Mouse (Mus musculus) kidney, adult 11 months (tissue): ENCODE data around the gene Flywch2.
"Not testable (repeated sequence)": the region's sequence is repeated elsewhere in the genome, so short reads cannot be mapped to it uniquely, and the experiment has no call there.

ENCODE experiments used
- DNase-seq: peaks from one replicate; pipeline ENCODE4 v3.0.0; 2022

Gene Flywch2

DNA sequence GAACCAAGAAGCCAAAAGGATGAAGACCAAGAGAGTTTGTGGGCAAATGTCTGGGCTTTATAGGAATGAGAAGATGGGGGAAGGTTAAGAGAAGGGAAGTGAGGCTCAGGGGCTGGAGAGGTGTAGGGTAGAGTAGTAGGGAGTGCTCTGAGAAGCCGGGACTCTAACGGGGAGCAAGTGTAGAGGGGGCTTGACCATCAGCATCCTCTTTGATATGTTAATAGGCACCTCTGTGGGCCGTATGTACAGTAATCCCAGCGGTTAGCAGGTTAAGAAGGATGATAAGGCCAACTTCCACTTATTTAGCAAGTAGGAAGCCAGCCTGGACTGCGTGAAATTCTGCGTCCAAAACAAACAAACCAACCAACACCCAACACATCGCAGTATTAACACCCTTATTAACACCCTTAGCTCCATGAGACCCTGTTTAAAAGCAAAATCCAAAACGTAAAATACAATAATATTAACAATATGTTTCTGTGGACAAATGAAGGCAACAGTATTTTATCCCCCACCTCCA is 3.9 kb upstream of the Flywch2 start:
- no peak for DNase-seq

DNA sequence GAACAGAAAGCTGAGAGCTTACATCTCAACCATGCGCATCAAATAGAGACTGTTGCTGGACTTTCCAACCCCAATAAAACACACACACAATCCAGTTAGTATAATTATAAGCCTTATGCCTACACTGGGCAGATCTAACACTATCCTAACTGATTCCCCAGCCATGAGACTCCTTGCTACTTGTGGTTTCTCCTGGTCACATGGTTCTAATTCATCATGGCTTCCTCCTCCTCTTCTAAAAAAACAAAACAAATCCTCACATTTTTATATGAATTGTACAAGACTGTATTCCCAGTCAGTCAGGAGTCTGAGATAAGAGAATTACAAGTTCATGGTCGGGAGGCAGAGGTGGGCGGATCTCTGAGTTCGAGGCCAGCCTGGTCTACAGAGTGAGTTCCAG is 3.1 kb upstream of the Flywch2 start:
- no peak for DNase-seq

DNA sequence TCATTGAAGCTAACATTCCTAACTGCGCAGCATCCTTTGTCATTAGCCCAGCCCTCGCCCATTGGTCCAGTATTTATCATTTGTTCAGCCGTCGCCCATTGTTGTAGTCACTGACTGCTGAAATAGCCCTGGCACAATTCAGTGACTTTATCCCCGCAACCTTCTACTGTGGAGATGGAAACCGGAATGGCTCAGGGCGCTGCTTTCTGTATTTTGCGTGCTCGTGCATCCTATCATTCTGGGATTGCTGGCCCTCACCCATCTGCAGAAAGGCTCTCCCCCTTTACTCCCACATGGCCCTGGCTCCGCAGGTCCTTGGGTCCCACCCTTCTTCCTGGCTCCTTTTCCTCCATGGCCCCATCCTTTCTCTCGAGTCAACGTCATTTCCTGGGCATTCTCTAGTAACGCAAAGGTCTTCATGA is 640 bp upstream of the Flywch2 start:
- no peak for DNase-seq

DNA sequence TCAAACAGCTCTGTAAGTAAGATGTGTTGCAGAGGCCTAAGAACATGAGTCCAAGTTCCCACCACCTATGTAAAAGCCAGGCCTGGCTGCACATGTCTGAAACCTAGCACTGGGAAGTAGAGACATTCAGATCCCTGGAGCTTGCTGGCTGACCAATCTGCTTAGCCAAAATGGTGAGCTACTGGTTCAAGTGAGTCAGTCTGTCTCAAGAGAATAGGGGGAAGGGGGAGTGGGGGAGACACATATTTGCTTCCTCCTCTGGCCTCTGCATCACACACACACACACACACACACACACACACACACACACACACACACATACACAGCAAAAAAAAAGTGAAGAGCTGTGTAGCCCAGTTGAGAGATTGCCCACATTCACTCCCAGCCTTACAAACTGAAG is 2.5 kb downstream of the Flywch2 start:
- DNase-seq: no peak

DNA sequence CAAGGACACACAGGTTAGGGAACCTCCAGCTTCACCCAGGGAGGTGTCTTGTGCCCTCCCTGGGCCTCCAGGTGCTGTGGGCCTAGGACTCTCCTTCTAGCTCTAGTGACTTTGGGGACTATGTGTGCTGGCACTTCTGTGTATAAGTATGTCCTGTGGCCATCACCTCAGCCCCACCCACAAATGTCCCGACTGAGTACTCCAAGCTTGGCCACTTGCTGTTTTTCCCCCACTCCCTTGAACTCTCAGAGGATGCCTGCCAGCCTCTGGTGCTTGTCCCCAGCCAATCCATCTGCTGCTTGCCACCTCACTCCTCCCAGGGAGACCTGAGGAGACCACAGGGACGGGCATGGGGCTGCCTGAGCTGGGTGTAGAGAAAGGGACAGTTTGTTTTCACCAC is 7.4 kb downstream of the Flywch2 start:
- no peak for DNase-seq

DNA sequence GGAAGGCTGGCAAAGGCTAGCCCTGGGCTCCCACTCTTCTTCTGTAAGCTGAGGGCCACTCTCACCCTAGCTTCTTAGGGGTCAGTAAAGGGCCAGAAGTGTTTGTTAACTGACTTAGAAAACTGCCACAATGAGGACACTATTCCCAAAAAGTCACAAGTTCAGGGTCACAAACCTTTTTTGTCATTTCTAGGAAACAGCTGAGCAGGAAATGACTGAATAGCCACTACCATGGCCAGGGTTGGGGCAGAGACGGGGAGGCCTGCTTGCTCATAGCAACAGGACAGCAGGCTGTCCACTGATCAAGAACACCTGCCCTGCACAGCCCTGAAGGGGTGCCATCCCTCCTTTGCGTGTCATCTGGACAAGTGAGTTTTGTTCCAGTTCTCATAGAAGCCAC is 8.7 kb downstream of the Flywch2 start:
- no peak for DNase-seq

DNA sequence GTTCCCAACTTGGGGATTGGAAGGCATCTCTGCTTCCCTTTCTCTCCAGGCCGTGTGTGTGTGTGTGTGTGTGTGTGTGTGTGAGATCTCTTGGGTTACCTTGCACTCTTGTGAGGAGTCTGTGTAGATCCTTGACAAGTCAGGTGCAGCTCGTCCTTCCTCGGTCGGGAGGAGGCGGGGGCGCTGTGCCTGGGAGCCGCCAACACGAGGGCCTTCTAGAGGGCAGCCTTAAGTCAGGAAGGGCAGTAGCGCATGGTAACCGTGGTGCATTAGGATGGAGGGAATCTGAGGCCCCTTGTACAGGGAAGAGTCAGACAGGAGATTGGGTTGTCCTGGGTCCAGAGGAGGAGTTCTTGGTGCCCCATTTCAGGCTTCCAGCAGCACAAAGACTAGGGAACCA is 9.7 kb downstream of the Flywch2 start:
- DNase-seq: no peak

DNA sequence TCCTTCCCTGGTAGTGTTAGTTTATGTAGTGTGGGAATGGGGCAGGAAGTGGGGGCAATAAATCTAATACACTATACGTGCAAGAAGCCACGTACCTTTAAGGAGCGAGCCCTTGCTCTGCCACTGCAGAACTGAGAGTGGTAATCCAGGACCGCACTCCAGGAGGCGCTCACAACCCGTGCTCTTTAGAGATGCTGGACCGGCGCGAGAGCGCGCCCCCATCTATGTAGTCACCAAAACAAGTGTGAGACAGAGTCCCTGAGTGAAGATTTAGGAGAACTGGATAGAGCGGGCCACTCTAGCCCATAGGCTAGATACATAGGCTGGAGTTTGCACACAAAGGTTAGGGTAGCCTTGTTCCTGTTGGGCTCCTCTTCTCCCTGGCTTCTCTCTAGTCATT is 11.8 kb downstream of the Flywch2 start:
- DNase-seq: peak; percentile 81

DNA sequence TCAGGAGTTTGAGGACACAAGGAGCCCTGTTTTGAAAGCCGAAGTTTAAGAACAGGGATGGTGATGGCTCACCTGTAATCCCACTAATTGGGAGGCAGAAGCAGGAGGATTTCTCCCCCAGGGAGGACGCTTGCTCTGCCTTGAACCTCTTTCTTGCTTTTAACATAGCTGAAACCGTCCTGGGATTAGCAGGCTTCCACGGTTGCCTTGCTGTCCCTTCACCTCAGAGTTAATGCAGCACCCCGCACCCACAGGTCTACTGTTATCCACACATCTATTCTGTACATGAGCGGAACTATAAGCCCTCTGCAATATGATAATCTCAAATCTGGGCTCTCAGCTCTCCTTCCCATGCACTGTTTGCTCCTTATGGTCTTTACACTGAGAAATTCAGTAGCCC is 12.2 kb downstream of the Flywch2 start:
- DNase-seq: no peak

DNA sequence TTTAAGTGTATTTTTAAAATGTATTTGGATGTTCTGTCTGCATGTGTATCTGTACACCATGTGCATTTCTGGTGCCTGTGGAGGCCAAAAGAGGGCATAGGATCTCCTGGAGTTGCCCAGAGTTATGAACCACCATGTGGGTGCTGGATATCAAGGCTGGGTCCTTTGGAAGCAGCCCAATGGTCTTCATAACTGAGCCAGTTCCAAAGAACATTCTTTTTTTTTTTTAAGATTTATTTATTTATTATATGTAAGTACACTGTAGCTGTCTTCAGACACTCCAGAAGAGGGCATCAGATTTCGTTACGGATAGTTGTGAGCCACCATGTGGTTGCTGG is 13.7 kb downstream of the Flywch2 start:
- not testable (repeated sequence) for DNase-seq

DNA sequence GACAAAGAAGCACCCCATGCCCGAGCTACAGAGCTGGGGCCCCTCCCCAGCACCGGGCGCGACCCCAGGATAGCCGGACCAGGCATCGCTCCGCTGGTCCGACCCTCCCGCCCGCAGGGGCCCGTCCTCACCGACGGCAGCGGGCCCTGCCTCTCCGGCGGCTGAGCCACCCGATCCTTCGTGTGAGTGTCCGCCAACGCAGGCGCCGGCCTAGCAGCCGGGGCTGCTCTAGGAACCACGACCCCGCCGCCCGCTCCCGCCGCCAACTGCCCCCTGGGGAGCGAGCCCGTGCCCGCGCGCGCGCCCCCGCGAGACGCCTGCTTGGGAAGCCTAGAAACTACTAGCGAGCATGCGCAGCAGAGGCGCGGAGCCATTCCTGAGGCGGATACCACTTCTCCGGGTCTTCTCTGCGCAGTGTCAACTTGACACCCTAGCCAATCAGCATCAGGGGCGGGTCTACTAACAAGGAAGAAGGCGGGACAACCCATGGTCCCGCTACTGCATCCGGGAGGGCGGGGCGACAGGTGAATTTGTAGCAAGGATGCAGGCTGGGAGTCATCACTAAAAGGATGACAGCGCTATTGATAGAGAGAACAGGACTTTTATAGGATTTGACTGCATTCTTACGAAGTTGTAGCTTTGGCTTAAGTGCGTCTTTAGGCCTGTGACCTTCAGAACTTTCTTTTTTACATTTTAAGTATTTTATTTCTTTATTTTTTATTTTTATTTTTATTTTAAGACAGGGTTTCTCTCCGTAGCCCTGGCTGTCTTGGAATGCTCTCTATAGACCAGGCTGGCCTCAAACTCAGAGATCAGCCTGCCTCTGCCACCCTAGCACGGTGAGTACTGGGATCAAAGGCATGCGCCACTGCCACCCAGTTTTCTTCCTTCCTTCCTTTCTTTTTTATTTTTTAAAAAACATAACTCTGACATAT is 14.3 kb downstream of the Flywch2 start, which contains the start of gene Flywch1:
Gene Flywch1 (minus strand): TSS at position 319 of the 935 bp plus-strand sequence.
- peak; percentile 99 for DNase-seq

DNA sequence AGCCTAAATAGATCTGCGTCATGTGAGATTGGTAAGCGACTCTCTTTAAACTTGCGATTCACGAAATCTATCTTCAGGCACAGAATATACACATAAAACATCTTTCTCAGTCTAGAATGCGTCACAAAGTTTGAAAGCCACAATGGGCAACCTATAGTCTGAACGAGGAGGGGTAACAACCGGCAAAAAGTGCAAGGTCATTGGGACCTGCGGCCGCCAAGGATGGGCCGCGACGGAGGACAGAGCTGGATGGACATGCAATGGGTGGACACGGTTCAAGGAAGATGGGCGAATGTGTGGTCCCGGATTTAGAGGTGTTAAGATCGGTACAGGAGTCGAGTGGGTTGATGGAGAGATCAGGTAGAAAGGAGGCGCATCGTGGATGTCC is 15.0 kb downstream of the Flywch2 start:
- DNase-seq: no peak

DNA sequence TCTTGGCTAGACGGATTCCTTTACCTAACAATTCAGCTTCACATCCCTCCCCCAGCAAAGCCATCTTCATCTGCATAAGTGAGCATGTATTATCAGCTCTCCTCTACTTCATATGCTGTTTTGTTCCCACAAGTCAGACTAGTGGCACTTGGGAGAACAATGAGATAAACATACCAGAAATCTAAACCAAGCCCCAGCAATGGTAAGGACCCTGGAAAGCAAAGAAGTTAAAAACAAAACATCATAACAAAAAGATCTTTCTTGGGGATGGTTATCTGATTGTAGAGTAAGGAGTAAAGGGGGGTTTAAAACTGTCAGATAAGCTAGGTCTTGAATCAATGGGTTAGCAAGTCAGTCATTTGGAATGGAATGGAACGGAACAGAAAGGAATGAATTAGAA is 15.4 kb downstream of the Flywch2 start:
- DNase-seq: no peak

DNA sequence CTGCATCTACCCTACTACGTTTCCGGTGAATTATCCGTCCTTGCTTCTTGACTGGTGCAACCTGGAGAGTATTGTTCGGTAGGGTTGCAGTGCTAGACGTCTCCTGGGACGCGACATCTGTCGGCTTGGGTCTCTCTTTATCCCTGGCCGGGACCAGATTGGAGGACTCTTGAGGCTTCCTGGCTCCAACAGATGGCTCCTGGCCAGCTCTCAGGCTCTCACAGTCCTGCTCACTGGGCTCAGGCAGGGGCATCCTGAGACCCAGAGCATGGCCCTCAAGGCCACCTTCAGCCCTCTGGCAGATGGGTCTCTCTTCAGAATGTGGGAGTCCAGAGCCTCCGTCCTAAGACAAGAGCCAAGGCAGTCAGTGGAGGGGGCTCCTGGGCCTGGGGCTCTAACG is 22.9 kb downstream of the Flywch2 start:
- no peak for DNase-seq

DNA sequence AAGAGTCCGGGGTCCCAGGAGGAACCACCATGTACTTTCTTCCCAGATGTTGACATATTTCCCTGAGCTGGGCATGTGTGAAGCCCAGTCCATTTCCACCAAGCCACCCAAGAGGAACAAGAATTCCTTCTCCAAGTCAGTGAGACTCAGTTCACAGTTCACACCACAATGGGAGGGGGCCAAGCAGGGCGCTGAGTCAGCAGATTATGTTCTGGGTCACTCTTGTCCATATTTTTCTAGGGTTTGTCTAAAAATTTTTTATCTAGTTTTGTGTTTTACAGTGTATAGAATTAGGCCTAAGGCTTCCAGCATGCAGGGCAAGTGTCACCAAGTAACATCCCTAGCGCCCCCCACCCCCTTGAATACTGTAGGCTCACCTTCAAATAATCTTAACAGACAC is 24.7 kb downstream of the Flywch2 start:
- DNase-seq: no peak

DNA sequence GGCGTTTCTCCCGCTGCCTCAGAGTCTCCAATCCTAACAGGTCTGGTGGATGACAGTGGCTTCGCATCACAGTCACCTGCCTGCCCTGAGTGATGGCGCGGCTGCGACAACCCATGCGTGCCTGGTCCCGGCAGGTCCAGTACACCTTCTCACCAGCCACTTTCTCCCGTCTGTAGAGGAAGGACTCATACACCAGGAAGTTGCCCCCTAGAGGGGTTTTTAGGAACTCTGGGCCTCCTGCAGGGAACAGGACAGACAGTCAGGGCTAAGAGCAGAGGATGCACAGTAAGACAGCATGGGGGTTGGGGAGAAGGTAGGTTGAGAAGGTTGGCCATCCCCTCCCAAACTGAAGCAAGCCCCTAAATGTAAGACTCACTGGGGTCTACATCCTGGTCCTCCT is 25.6 kb downstream of the Flywch2 start:
- DNase-seq: no peak

DNA sequence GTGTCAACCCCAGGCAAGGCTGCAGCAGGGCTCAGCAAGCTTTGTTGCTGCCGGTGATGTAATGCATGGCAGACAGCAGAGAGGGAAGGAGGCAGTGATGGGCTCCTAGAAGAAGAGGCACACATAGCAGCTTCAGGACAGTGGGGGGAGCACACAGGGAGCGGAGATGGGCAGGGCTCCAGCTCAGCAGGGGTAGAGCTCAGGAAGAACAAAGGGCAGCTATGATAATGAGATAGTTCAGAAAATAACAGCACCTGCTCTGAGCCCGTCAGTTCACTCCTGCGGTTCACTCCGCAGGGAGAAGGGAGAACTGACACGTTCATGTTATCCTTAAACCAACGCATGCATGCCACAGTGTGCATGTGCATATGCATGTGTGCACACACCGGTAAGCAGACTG is 27.1 kb downstream of the Flywch2 start:
- no peak for DNase-seq

DNA sequence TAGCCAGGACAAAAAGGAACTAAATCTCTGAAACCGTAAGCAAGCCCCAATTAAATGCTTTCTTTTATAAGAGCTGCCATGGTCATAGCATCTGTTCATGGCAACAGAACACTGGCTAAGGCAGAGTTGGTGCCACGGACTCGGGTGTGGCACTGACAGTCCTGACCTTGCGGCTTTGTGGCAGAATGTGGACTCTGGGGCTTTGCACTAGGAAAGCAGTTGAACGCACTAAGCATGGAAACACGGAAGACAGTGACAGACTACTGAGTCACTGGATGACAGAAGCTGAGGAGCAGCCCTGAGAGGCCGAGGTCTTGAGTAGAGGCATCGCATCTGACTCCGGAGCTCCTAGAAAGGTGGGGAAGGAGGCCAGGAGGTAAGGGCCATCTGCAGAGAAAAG is 28.3 kb downstream of the Flywch2 start:
- DNase-seq: no peak

DNA sequence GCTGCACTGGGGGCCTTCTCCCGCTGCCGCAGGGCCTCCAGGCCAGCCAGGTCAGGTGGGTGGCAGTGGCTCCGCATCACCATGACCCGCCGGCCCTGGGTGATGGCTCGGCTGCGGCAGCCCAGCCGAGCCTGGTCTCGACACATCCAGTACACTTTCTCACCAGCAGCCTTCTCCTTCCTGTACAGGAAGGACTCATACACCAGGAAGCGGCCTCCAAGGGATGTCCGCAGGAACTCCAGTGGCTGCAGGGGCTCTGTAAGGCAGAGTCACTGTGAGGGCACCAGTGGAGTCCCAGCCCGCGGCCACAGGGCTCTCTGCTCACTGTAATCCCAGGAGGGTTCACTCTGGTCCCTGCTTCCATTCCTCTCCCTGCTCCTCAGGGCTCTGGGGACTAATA is 30.2 kb downstream of the Flywch2 start:
- peak; percentile 35 for DNase-seq

DNA sequence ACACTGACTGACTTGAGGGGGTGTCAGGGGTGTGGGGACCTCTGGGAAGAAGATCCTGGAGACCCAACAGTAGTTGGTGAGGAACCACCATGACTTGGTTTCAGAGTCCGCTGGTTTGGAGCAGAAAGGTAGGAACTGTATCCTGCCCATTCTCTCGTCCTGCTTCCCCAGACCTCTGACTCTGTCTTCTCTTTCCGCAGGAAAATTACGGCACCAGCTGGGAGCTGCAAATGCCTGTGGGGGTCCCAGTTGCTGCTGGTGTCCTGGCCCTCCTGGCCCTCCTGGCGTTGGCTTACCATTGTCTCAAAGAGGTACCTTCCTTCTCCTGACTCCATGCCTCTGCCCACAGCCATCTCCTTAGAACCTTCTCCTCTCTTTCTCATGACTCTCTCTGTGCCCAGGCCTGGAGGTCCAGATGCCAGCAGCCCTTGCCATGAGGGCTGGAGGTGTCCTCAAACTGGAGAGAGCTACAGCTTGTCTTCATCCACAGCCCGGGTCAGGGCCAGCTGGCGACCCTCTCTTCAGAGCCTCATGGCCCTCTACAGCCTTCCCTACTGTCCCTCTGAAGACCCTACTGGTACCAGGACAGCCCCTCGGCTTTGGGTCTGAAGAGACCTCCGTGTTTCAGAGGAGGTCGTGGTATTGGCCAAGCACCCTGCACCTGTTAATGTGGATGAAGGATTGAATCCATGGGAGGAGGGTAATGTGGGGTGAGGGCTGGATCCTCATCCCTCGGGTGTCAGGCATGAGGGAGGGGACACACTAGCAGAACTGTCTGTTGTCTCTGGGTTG is 36.3 kb downstream of the Flywch2 start:
- no peak for DNase-seq

DNA sequence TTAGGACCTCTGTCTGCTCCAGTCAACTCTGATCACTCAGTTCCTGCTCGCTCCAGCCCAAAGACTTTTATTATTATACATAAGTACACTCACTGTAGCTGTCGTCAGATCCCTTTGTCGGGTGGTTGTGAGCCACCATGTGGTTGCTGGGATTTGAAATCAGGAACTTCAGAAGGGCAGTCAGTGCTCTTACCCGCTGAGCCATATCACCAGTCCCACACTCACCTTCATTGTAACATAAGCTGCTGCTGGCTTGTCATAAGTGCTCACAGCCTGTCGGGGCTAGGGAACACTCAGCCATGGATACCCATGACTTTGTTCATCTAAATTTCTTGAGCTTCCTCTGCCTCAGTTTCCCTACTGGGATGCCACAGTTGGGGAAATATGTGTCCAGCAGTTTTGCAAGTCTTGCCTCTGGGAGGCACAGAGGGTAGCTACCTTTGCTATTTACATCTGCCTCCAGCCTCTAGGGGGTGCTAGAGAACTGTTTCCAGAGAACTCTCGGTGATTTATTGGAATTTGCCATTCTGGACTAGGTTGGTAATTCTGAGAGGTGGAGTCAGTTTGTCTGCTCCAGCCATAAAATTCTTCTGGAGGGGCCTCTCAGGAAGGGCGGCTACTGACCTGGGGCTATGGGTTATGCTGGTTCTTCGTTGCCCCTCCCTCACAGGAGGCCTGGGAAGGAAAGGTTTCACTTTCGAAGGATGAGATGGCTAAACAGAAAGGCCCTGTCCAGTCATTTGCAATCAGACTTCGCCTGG is 37.1 kb downstream of the Flywch2 start:
- DNase-seq: peak; percentile 76

DNA sequence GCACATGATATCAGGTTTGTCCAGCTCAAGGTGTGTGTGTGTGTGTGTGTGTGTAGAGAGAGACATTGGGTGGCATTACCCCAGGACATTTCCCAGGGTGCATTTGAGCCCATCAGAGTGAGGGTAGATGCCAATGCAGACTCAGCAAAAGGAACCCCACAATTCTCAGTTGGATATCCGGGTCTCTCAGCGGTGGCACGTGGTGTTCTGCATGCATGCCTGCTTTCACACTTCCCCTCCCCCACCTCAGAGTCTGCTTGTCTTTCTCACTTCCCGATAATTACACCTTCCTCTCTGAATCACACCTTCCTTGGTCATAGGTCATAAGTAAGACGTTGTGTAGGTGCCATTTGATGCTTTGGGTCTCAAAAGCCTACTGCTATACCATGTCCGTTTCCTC is 37.9 kb downstream of the Flywch2 start:
- no peak for DNase-seq

DNA sequence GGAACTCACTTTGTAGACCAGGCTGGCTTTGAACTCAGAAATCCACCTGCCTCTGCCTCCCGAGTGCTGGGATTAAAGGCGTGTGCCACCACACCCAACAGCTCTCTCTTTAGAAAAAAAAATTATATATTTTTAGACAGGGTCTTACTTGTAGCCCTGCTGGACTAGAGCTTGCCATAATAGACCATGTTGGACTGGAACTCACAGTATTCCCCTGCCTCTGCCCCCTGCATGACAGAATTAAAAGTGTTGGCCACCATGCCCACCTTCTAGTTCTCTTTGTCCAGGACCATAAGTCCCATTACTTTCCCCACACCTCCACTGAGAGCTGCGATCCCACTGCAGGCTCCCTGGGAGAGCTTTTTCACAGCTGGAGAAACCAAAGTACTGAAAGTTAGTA is 38.4 kb downstream of the Flywch2 start:
- DNase-seq: no peak
